Mouse (Mus musculus): Measurements from ENCODE around the gene Klhdc1.

Gene Klhdc1

DNA sequence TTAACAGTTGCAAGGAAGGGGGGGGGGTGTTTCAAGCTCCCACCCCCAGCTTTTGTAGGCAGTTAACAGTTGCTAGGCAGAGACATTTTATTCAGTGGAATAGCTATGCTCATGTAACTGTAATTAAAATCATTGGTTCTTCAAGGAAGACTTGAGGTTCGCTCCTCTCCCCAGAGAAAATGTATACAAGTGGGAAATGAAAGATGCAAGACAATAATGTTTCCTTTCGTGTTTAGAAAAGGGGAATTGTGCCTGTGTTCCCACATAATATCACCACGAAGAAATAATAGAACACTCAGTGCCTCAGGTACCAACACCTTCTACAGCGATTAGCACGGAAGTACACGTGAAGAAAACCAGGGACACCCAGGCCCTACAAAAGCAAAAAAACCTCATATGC lies at the start of gene Klhdc1:
Gene Klhdc1 (plus strand): TSS at position 301 of the 400 bp plus-strand sequence.
- DNase-seq: no peak

DNA sequence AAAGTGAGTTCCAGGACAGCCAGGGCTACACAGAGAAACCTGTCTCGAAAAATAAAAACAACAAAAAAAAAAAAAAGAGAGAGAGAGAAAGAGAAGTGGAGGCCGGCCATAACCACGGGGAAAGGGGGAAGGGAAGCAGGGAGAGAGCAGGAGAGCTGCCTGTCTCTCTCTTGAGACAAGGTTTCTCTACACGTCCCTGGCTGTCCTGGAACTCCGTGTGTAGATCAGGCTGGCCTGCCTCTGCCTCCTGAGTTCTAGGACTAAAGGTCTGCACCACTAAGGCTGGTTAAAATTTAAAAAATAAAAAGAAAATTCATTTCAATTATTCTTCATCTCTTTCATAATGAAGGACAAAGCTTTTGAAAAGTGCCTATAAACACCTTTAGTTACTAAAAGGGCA lies 49.6 kb upstream of the Klhdc1 start:
- no peak for DNase-seq

DNA sequence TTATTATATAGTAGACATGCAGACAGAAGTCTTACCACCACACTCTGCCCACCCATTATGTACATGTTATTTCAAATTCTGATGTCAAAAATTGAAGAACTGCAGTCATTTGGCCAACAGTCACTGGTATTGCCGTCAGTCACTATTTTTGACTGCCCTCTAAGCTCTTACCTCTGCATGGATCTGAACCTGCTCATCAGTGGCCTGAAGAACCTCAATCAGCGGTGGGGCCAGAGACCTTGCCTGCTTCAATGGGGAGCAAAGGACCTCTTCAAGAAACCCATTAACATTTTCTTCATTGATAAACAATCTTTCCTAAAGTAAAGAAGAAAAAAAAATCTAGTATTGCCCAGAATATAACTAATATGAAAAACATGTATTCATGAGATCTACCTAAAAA lies 48.3 kb upstream of the Klhdc1 start:
- no peak for DNase-seq

DNA sequence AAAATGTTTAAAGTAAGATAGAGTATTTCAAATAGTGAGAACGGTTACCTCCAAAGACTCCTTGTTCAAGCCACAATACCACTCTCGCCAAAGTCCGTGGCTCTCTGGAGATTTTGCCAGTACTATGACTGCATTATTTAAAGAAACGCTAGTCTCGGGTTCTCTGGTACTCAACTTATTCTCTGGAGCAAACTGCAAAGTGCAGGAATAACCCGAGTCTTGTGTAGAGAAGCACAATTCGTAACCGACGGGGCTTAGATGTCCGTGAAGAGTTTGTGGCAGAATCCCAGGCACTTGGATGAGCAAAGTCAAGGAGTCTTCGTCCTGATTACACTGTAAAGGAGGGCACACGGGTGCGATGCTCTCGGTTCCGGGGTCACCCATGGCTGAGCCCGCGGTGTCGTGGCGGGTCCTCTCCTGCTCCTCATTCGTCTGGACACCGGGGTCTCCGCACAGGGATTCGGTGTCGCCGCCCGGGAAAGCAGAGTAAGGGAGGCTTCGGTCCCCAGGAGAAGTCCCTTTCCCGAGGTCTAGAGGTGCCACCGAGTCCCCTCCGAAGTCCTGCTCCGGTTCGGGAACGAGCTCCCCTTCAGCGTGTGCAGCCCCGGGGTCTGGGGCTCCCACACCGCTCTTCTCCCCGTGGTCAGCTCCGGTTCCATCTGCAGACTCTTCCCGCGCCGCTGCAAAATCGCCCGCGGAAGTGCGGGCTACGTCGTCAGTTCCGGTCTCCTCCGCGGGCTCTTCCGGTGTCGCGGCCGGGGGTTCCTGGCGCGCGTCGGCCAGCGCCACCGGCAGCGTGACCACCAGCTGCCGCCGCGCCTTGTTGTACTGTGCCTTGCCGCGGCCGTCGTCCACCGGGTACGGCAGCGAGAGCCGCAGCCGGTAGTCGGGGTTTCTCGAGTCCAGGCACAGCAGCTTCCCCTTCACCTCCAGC lies 44.3 kb upstream of the Klhdc1 start, which contains the start of gene Gm49383:
Gene Gm49383 (minus strand): TSS at position 661 of the 934 bp plus-strand sequence.
- peak; percentile 53 to 65 for DNase-seq

DNA sequence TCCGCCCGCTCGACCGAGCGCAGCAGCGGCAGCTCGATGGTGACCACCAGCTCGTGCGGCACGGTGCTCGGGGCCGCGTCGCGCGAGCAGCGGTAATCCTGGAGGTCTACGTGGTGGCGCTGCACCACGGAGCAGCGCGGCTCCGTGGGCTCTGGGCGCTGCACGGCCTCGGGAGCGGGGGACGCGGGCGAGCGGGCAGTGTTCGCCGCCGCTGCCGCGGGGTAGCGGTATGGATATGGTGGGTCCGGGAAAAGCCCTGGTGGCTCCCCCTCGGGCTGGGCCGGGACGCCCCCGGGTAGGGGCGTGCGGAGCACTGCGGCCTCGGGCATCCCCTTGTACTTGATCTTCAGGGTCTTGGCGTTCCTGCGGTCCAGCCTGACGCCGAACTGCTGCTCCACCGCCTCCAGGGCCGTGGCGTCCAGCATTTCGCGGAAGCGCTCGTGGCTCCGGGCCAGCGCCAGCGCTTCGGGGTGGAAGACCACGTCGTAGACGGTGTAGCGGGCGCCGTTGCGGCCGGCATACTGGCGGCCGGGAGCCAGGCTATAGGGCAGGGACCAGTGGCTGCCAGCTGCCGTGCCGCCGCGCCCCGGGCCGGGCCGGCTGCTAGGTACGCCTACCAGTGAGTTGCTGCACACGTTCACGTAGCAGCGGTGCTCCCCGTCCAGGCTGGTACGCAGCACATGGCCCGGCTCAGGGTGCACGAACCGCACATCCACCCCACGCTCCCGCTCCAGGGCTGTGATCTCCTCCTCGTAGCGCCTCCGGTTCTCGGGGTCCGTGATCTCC lies 43.4 kb upstream of the Klhdc1 start:
- DNase-seq: peak in 1 of 2 experiments; percentile 71

DNA sequence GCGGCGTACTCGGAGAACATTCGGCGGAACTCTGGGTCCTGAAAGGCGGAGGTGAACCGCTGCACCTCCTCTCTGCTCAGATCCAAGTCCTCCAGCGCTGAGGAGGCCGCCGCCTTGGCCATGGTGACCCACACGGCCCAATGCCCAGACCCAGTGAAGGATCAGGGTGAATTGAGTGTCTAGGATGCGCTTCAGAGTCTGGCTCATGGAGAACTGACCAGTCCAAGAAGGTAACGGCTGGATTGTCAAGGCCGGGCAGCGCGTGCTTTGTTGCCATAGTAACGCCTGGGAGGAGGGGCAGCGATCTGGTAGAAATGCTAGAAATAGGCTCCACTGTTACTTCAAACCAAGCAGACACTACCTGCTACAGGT lies 42.8 kb upstream of the Klhdc1 start, which contains the start of gene Dnaaf2:
Gene Dnaaf2 (minus strand): TSS at position 266 of the 372 bp plus-strand sequence.
- DNase-seq: peak; percentile 78 to 80

DNA sequence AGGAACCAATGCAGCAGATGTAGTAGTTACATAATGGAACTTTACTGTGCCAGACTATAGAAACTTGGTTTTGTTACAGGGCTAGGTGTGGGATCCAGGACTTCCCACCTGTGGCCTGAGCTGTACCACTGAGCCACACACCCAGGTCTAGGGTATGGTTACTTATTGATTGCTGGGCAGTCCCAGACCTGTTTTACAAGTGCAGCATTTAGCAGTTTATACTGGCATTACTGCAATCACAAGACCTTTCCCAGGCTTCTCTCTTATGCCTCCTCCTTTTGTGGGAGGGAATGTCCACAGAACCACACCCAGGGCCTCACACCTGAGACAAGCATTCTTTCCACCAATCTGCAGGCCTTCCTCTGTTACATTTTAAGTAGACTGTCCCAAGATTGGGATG lies 42.0 kb upstream of the Klhdc1 start:
- DNase-seq: no peak

DNA sequence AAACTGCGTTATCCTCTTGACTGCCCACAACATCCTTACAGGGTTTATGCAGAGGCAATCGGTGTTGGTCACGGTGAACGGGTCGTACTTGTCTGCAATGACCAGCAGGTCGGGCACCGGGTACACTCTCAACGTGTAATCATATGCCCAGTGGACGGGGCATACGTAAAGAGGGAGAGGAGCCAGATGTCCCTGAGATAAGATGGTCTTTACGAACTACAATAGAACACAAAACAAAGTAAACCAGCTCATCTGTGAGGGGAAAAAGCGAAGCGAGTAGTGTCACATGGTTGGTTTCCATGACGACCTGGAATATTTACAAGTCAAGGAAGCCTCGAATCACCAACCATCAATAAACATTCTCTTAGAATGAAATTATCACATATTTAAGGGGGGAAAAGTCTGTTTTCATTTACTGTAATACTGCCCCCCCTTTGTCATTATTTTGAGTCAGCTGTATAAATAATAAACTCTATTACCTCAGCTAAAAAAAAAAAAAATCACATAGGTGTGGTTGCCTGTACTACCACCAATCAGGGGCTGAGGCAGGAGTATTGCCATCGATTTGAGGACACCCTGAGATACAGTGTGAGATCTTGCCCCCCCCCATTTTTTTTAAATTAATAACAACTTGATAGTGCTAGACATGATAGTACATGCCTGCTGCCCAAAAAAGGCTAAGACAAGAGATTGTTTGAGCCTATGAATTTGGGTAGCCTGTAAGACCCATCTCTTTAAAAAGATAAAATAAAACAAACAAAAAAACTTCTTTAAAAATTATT lies 36.7 kb upstream of the Klhdc1 start, which contains the start of gene Gm49384:
Gene Gm49384 (minus strand): TSS at position 216 of the 782 bp plus-strand sequence.
- no peak for DNase-seq

DNA sequence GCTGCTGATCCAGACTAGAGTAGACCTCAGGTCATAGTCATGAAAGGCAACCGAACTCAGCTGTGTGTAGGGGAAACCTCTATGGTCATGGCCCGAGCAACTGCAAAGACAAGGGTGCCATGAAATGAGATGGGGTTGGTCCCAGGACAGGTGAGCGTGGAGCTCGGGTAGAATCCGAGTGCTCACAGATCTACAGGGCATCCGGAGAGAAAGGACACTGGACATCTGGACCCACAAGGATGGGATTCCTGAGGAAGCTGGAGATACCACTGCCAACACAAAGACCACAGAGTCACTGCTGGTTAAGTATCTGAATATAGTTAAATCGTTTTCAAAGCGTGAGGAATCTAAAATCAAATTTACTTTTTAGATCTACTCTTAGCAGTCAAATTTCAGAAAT lies 33.6 kb upstream of the Klhdc1 start:
- no peak for DNase-seq

DNA sequence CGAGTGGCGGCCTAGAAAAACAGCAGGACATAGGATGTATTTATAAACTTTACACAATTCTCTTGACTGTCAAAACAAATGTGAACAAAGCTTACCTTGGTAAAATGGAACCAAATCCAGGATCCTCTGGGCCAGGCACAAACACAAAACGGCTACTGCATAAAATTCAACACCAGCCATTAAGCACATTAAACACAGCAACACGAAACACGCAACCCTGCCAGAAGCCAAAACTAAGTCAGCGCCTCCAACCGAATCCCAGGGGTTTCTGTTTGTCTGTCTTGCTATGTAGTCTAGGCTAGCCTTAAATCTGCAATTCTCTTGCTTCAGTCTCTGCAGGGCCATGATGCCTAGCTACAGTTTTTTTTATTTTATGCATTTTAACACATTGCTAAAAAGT lies 33.0 kb upstream of the Klhdc1 start:
- no peak for DNase-seq

DNA sequence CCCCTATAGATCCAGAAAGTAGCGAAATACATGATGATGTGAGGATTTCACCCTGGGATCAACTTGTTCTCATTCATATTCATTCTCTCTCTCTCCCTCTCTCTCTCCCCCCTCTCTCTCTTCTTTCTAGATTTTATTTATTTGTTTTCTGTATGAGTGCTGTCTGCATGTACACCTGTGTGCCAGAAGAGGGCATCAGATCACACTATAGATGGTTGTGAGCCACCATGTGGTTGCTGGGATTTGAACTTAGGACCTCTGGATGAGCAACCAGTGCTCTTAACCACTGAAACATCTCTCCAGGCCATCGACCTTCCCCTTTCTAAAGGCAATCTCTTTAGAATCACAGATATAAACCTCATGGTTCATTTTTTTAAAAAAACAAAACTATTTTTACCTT lies 32.5 kb upstream of the Klhdc1 start:
- peak in 1 of 2 experiments; percentile 22 for DNase-seq

DNA sequence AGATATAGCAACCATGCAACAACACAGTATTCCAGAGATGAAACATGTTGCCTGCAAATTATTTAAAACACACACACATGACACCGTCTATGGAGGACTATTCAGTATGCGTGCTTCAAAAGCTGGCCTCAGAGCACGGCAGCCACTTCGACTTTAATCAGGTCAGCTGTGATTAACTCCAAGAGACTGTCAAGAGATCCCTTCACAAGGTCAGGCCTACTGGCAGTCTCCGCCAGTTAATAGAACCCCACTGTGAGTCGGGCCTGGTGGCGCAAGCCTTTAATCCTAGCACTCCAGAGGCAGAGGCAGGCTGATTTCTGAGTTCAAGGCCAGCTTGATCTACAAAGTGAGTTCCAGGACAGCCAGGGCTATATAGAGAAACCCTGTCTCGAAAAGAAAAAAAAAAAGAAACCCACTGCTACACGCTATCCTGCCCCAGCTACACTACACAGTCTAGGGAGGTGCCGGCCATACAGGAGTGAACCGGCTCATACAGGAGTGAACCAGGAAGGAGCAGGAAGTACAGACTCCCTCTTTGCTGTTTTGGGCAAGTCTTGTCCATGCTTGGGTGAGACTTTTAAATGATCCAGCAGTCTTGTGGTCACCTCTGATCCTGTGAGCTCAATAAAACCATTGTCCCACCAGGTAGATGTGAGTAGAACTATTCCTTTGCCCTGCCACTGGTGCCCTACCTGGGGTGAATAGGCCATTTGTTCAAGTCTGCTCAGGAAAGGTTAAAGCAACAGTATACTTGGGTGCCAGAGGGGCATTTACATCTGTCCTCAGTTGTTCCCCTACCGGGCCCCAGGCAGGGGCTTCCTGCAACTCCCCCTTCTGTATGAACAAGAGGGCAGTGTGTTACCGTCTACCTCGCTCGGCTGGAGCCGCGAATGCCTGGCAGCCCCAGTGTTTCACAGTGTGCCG lies 30.7 kb upstream of the Klhdc1 start:
- DNase-seq: no peak

DNA sequence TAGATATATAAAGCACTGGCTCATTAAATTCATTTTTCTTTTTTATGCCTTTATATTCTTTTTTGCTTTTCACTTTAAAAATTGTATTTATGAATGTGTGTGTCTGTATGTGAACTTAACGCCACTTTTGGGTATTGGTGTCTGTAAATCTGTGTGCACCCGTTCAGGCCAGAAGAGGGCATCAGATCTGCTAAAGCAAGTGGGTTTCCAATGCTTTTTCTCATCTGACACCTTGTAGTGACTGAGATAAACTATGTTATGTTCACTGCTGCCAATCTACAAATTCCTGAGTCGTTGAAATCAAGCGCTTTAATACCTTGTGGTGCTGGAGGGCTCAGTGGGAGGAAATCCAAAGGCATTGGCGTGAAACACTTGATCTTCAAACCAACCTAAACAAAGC lies 29.9 kb upstream of the Klhdc1 start:
- no peak for DNase-seq

DNA sequence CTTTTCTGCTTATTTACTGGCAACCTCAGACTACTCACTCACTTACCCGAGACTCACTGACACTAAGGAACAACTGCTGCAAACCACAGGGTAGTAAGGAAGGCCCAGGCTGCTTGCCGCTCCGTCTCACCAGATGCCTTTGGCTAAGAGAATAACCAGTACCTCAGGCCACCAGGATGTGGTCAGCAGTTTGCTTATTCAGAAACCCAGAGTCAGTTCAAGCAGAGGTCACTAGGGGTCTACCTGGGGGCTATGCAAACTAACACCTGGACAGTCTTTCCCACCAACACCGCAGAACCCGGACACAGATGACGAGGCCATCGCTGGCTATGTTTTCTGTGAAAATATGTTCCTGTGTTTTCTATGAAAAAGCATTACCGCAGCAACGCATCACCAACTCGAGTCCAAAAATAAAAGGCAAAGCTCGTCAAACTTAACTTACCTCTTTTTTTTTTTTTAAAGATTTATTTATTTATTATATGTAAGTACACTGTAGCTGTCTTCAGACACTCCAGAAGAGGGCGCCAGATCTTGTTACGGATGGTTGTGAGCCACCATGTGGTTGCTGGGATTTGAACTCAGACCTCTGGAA lies 27.7 kb upstream of the Klhdc1 start:
- DNase-seq: no peak

DNA sequence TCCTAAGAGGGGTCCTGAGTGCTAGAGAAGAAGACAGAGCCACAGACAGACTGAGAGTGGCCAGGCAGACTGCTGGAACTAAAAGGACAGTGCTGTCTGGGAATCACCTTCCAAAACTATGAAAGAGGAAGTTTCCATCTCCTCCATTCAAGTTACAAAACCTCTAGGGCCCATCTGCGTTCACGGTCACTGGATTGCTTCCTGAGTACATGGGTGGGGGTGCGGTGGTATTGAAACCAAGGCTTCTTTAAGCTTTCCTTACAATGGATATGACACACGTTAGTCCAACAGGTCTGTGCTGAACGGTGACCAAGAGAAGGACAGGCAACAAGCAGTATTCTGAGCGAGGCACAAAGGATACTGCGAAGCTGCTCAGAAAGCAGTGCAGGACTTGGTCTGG lies 26.6 kb upstream of the Klhdc1 start:
- no peak for DNase-seq

DNA sequence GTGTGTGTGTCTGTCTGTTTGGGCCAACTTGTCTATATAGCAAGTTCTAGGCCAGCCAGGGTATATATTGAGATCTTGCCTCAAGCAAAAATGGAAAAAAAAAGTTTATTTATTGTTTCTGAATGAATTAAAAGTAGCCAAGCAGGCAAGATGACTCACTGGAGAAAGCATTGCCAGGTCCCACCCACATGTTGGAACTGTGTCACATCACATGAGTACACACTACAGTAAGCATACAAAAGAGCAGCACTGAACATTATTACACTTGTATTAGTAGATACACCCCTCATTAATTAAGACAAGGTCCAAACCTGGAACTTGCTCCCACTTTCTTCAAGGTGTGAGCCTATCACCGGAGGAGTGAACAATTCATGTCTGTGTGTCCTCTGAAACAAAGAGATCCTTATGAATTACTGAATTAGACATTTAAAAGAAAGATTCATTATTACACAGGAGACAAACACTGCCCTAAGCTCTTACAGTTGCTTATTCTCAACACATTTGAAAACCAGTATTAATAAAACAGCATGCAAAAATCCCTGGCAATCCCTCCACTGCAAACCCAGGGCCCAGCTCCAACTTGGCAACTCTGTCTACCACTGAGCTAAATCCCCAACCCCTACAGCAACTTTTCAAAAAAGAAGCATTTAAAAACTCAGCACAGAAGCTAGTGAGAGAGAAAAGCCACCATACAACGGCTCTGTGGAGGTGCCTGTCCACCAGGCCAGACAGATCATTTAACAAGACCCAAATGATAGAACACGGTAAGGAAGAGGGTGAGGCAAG lies 25.8 kb upstream of the Klhdc1 start:
- no peak for DNase-seq

DNA sequence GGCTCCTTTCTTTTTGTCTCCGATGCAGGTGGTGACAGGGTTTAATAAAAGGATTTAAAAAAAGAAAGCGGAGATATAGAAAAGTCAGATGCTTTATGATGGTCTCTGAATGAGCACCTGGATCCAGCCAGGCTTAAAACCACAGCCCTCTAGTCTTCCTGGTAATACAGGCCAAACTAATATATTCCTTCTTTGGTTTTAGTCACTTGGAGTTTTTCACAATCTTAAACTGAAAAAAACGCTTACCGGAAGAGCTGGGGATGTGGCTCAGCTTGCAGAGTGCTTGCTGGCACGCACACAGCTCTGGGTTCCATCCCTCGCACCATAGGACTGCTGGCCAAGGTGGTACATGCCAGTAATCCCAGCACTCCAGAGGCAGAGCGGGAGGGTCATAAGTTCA lies 24.4 kb upstream of the Klhdc1 start:
- no peak for DNase-seq

DNA sequence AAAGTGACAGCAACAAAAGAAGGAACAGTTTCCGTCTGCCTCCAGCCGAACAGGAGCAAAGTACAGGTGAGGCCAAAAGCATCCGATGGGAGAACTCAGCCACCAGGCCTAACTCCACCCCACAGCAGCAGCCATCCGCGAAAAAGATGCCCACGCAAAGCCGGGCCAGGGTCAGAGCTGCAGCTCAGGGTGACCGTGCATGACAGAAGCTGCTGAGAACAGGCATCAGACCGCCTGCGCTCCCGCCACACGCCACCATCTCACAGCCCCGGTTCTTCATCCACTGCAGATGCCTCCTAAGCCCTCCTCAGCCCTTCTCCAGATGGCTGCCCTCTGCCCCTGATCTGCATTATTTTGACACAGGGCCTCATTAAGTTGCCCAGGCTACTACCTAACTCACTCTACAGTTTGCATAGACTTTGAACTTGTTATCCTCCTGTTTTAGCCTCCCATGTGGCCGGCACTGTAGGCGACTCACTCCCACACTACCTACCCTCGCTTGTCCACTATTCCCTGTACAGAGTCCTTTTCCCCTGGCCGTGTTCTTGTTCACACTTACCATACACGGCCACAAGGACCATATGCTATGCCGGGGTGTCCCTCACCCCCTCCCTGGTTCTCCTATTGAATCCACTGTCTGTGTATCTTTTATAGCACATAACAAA lies 20.2 kb upstream of the Klhdc1 start:
- no peak for DNase-seq

DNA sequence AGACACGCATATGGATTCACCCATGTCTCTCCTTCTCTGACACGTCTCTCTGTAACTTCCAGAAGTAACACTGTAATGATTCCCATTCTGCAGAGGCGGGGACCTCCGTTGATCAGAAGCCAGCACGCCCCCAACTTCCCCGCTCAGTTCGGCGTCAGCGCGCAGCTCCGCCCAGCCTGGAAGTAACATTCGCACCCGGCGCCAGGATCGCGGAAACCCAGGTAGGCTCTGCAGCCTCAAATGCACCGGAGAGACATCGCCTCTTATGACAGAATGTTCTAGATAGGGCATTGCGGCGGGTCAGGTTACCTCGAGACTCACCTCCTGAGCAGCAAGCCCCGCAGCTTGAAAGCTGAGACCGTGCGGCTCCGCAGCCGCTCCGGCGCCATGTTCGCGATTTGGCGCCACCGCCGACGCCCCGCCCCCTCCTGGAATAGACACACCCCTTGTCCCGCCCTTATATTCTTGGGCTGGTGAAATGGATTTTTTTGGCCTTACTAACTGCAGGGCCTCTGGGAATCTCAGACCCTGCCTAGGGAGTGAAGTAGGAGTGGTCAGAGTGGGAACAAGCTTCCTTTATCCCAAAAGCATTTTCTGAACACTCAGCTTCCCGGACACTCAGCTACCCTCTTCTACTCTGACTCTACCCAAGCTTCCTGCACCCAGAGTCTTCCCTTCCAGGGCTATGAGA lies 13.1 kb upstream of the Klhdc1 start, which contains the start of gene Pole2:
Gene Pole2 (minus strand): TSS at position 420 of the 691 bp plus-strand sequence.
- peak; percentile 91 to 93 for DNase-seq
